Mouse (Mus musculus) thymus, adult 2 months (tissue): ENCODE data around the gene Cerk. TPM values are rescaled to one million over a fixed set of nuclear protein-coding genes. Genes with fewer than 3 reads are reported as not detected.

Experiments used
- DNase-seq: peaks from one replicate; pipeline ENCODE4 v3.0.0; 2021
- H3K27ac ChIP-seq: fragments of 200-500 bp; 2 replicates; pipeline ENCODE4 v1.5.1; 2012; ENCODE audit warnings: low read length, control low read depth; ENCODE audit not compliant: control insufficient read depth, insufficient read depth
- H3K27me3 ChIP-seq: fragments of 200-500 bp; 2 replicates; pipeline ENCODE4 v1.6.1; 2012; ENCODE audit warnings: mild to moderate bottlenecking, low read length, moderate library complexity, mixed read lengths; ENCODE audit not compliant: control insufficient read depth, insufficient read depth
- H3K36me3 ChIP-seq: fragments of 200-500 bp; 2 replicates; pipeline ENCODE4 v1.6.1; 2012; ENCODE audit warnings: mild to moderate bottlenecking, low read length, moderate library complexity; ENCODE audit not compliant: control insufficient read depth, insufficient read depth
- H3K4me1 ChIP-seq: fragments of 200-500 bp; replicated peaks from 2 replicates; pipeline ENCODE4 v1.6.1; 2012; ENCODE audit warnings: low read length; ENCODE audit not compliant: control insufficient read depth, insufficient read depth
- H3K4me3 ChIP-seq: fragments of 200-500 bp; 2 replicates; pipeline ENCODE4 v1.5.1; 2012; ENCODE audit warnings: mild to moderate bottlenecking, low read length, control low read depth, moderate library complexity; ENCODE audit not compliant: control insufficient read depth, insufficient read depth
- CTCF ChIP-seq: fragments of 200-500 bp; IDR thresholded peaks from 2 replicates; pipeline ENCODE4 v1.5.1; 2012; ENCODE audit warnings: mild to moderate bottlenecking, control low read depth, low read length, moderate library complexity, borderline replicate concordance; ENCODE audit not compliant: control insufficient read depth, poor library complexity, insufficient read depth; ENCODE audit errors: extremely low read depth
- POLR2A ChIP-seq: fragments of 200-500 bp; IDR thresholded peaks from 2 replicates; pipeline ENCODE4 v1.6.1; 2012; ENCODE audit warnings: mild to moderate bottlenecking, low read length, control low read depth, moderate library complexity; ENCODE audit not compliant: control insufficient read depth, poor library complexity, insufficient read depth; ENCODE audit errors: extremely low read depth
- WGBS: fragments of 180-500 bp; shearing (Covaris S2); methylation state at CpG from one replicate; pipeline ENCODE4 v1.1.7; 2018; 5-methylcytosine and 5-hydroxymethylcytosine counted together
- polyA plus RNA-seq: library from polyadenylated mRNA; depleted of rRNA; stranded (reverse); fragments of >200 nt; gene quantifications from 2 replicates; pipeline ENCODE4 v1.2.3, GENCODE M21; 2012

Cerk gene
- polyA plus RNA-seq, 1 experiment, result 180 TPM

GRCm38 (mm10) chr15:86117115-86118100 is 68.5 kb downstream of the Cerk start:
- H3K4me3 ChIP-seq, result no peak overlapping the region
- H3K4me1 ChIP-seq, result peaks cover 17% of the 10 kb centered on the region
- 95% methylated on average over 15 of the region's 15 CpGs for WGBS
- no peaks in the 10 kb centered on the region for H3K27me3 ChIP-seq
- H3K36me3 ChIP-seq, result no peaks in the 10 kb centered on the region
- no peak overlapping the region for H3K27ac ChIP-seq
- DNase-seq, result no peak
- TF ChIP-seq CTCF (no peak), POLR2A (no peak)

- Histone ChIP-seq H3K36me3 (no peaks in the 10 kb centered on the region), H3K27ac (no peak overlapping the region), H3K4me1 (peaks cover 18% of the 10 kb centered on the region), H3K4me3 (no peak overlapping the region), H3K27me3 (no peaks in the 10 kb centered on the region)
- no peak for TF ChIP-seq POLR2A
- TF ChIP-seq CTCF, result no peak
- WGBS, result 98% methylated on average over 5 of the region's 5 CpGs
- DNase-seq, result no peak
Observed at GRCm38 (mm10) chr15:86116421-86116820, 69.5 kb downstream of the Cerk start.

- WGBS, result 6% methylated on average over 9 of the region's 9 CpGs
- Histone ChIP-seq H3K27me3 (no peaks in the 10 kb centered on the region), H3K27ac (no peak overlapping the region), H3K36me3 (no peaks in the 10 kb centered on the region), H3K4me1 (peaks cover 35% of the 10 kb centered on the region), H3K4me3 (no peak overlapping the region)
- no peak for DNase-seq
- TF ChIP-seq CTCF (no peak), POLR2A (no peak)
Observed at GRCm38 (mm10) chr15:86113342-86113710, 72.6 kb downstream of the Cerk start.

- H3K27ac ChIP-seq, result no peak overlapping the region
Observed at GRCm38 (mm10) chr15:86112707-86113341, 73.1 kb downstream of the Cerk start.

GRCm38 (mm10) chr15:86110361-86111103 is 75.4 kb downstream of the Cerk start:
- 53% methylated on average over 10 of the region's 10 CpGs for WGBS
- Histone ChIP-seq H3K27ac (peak overlapping the region; percentile 53), H3K27me3 (no peaks in the 10 kb centered on the region), H3K36me3 (no peaks in the 10 kb centered on the region), H3K4me3 (no peak overlapping the region), H3K4me1 (peaks cover 35% of the 10 kb centered on the region)
- TF ChIP-seq POLR2A (no peak), CTCF (no peak)
- DNase-seq, result peak; percentile 51

More at GRCm38 (mm10) chr15:86112707-86113341, 73.1 kb downstream of the Cerk start:
- Histone ChIP-seq H3K4me3 (no peak overlapping the region), H3K27me3 (no peaks in the 10 kb centered on the region), H3K36me3 (no peaks in the 10 kb centered on the region), H3K4me1 (peaks cover 35% of the 10 kb centered on the region)
- TF ChIP-seq CTCF (no peak), POLR2A (no peak)
- WGBS, result 73% methylated on average over 10 of the region's 10 CpGs
- DNase-seq, result no peak

- 93% methylated on average over 8 of the region's 8 CpGs for WGBS
- peaks cover 35% of the 10 kb centered on the region for H3K4me1 ChIP-seq
- DNase-seq, result no peak
Observed at GRCm38 (mm10) chr15:86109650-86110211, 76.2 kb downstream of the Cerk start.

More at GRCm38 (mm10) chr15:86109650-86110211, 76.2 kb downstream of the Cerk start:
- Histone ChIP-seq H3K4me3 (no peak overlapping the region), H3K27me3 (no peaks in the 10 kb centered on the region), H3K36me3 (no peaks in the 10 kb centered on the region), H3K27ac (no peak overlapping the region)
- no peak for TF ChIP-seq CTCF
- TF ChIP-seq POLR2A, result no peak
